Mouse (Mus musculus) G1E-ER4 (cell line): ENCODE measurements around the gene Amh. TPM values are rescaled to one million over a fixed set of nuclear protein-coding genes. Genes with fewer than 3 reads are reported as not detected.

ENCODE experiments used
- GATA1 ChIP-seq: IDR thresholded peaks from one replicate; pipeline ENCODE4 v1.8.0; 2012; ENCODE audit warnings: low read length, inconsistent platforms
- polyA plus RNA-seq: library from polyadenylated mRNA; stranded (reverse); fragments of >175 nt; gene quantifications from 2 replicates; pipeline ENCODE4 v1.2.3, GENCODE M21; 2012

Amh gene
- polyA plus RNA-seq, 1 experiment = 2.3 TPM

DNA sequence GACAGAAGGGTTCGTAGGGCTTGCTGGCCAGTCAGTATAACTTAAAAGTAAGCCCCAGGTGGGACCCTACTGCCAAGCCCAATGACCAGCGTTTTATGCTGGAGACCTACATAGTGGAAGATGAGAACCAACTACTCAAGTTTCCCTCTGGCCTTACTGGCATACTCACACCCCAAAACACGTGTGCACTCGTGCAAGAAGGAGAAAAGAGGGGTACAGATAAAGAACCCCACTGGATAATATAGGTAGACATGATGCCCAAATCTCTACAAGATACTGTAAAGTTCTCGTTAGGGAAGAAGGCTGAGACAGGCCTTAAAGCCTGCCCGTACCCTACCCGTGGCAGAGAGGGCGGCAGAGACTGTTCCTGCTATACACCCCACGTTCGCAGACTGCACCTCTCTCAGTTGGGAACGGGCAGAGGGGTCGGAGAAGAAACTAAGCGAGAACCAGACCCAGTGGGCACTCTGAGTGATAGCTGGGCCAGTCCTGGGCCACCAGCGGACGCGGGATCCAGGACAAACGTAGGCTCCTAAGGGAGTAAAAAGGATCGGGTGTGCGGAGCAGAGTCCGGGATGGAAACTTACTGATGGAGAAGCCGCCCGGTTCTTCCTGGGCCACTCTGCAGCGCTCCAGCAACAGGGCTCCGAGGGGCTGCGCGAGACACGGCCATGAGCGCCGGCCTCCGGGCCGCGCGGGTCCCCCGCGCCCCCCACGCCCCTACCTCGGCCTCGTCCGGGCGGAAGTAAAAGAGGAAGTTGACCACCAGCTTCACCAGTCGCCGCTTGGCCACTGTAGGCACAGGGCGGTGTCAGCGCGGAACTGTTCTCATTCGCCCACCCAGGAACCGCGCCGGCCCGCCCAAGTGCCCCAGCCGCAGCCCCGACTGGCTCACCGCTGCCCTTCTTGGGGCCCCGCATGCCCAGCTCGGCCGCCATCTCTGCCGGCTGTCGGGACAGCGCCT lies 7.6 kb upstream of the Amh start:
- no peak for TF ChIP-seq GATA1

DNA sequence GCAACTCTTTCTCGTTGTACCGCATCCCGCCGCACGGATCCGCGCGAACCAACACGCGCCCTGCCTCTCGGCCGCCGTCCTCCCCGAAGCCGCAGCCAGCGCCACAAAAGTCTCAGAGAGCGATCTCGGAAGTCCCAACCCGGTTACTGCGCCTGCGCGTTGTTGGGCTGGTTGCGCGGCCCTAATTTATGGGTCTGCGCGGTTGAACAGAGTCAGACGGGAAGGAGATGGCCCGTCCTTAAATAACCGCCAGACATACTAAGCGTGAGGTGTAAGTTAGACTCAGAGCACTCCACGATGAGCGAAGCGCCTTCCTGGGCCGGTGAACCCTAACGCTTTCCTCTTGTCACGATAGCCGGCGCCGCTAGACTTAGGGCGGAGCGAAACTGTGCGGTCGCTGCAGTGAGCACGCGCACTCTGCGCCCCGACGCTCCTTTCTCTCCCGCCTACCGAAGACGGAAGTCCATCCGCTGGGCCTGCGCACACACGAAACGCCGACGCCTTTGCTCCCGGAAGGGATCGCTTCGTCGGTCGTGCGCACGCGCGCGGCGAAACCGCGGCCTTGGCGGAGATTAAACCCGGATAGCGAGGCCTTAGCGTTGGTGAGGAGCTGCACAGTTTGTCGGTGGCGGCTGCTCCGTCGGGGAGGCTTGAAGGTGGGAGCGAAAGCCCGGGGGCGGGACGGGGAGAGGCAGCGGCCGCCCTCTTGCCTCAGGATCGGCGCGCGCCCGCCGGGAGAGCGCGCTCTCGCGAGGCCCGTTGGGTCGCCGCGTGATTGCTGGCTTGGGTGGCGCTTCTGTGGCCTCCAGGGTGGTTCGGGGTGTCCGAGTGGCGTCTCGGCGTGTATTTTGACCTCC lies 6.7 kb upstream of the Amh start, which contains the start of the genes Sf3a2 and Plekhj1:
Gene Sf3a2, plus strand, starts transcription at position 49 of the 857 bp plus-strand sequence.
Gene Plekhj1, minus strand, starts transcription at position 477 of the 857 bp plus-strand sequence.
- TF ChIP-seq GATA1 = no peak

DNA sequence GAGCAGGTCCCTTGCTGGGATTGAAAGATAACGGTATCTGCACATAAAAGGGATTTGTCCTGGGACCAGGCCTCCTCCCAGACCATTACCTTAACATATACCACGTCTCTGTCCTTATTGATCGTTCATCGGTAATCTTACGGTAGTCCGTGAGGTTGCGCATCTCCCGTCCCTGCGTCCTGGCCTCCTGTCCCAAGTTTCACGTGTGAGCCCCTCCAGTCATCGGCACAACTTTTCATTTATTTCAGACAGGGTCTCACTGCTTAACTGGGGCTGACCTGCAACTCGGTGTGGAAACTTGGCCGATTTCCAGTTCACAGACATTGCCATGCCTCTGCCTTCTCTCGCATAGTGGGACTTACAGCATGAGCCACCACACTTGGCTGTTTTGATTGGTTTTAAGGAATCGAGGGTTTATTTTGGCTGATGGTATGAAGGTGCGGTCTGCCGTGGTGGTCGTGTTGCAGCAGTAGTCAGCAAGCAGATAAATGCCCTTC lies 5.9 kb upstream of the Amh start:
- no peak for TF ChIP-seq GATA1

- TF ChIP-seq GATA1 = no peak
These were observed 2.7 kb upstream of the Amh start for GRCm38 (mm10) chr10:80802204-80802912.

DNA sequence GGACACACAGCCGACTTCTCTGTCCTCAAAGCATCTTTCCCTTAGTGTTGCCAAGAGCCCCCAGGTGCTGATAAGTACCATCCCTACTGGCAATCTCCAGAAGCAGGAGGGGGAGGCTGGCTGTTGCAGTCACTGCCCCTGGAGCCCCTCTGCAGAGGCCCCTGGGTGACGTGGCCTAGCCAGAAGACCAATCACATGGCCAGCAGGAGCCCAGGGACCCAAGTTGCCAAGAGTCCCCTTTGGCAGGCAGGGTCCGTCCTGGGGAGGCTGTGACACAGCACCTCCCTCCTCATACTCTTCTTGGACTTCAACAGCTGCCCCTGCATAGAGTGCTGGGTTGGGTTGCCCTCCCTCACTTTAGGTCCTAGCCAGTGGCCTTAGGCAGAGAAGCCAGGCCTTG lies 2.0 kb upstream of the Amh start:
- no peak for TF ChIP-seq GATA1

- TF ChIP-seq GATA1 = no peak
These were observed 703 bp upstream of the Amh start for GRCm38 (mm10) chr10:80804340-80804739.

DNA sequence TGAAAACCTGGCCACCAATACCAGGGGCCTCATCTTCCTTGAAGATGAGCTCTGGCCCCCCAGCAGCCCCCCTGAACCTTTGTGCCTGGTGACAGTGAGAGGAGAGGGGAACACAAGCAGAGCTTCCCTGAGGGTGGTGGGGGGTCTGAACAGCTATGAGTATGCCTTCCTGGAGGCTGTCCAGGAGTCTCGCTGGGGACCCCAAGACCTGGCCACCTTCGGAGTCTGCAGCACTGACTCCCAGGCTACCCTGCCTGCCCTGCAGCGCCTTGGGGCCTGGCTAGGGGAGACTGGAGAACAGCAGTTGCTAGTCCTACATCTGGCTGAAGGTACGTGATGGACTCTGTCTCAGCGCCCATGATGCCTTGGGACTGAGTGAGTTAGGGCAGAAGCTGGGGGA lies 279 bp downstream of the Amh start:
- no peak for TF ChIP-seq GATA1

- TF ChIP-seq GATA1 = no peak
These were observed 882 bp downstream of the Amh start for GRCm38 (mm10) chr10:80805925-80806324.

DNA sequence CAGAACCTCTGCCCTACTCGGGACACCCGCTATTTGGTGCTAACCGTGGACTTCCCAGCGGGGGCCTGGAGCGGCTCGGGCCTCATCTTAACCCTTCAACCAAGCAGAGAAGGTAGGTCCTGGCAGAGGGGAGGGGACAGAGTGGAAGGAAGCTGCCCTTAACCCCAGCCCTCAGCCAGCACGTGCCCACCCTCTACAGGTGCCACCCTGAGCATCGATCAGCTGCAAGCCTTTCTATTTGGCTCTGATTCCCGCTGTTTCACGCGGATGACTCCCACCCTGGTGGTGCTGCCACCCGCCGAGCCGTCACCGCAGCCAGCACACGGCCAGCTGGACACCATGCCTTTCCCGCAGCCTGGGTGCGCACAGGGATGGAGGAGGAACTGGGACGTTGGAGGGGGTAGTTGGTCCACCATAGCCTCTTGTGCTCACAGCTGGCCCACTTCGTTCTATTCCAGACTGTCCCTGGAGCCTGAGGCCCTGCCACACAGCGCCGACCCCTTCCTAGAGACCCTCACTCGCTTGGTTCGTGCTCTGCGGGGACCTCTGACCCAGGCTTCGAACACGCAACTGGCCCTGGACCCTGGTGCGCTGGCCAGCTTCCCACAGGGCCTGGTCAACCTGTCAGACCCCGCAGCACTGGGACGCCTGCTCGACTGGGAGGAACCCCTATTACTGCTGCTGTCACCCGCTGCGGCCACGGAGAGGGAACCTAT lies 1.5 kb downstream of the Amh start:
- TF ChIP-seq GATA1 = no peak

GRCm38 (mm10) chr10:80807057-80807627 lies 2.1 kb downstream of the Amh start:
- TF ChIP-seq GATA1 = no peak

DNA sequence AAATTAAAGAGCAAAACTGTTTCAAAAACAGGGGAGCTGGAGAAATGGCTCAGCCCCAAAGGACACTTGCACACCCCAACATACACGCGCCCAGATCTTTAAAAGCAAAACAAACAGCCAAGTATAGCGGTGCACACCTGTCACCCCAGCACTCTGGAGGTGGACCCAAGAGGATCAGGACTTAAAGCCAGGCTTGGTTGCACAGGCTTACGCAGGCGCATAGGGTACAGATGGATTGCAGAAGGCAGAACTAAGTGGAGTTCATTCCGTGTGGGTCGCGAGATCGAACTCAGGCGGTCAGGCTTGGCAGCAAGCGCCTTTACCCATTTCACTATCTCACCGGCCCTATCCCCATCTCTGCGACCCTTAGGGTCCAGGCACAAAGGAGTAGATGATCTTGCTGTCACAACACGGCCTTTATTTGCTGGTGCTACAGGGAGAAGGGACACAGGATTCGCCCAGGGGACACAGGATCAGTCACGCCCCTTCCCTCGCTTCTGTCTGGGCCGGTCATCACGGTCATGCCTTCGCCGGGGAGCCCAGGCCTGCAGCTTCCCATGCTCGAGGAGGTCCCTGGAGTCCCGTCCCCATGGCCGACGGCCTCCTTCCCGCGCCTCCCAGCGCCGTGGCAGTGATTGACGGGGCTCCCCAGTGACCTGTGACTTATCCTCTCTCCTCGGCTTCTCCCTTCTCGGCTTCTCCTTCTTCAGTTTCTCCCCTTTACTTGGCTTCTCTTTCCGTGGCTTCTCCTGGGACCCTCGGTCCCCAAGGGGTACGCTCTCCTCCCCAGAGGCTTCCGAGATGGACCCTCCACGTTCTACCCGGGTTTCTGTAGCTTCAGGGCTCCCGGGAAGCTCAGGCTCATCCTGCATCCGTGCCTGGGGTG lies 3.3 kb downstream of the Amh start:
- TF ChIP-seq GATA1 = no peak

GRCm38 (mm10) chr10:80808985-80809632 lies 4.1 kb downstream of the Amh start:
- no peak for TF ChIP-seq GATA1

- TF ChIP-seq GATA1 = no peak
These were observed 5.0 kb downstream of the Amh start for GRCm38 (mm10) chr10:80810084-80810483.
